Mouse (Mus musculus): ENCODE measurements around the gene Rgs10. TPM values are rescaled to one million over a fixed set of nuclear protein-coding genes. Genes with fewer than 3 reads are reported as not detected.

Rgs10 gene
- polyA plus RNA-seq, 1 experiment = 26.6 TPM

GRCm38 (mm10) chr7:128439251-128439650, 20.7 kb upstream of the Rgs10 start:
- TF ChIP-seq POLR2A (IDR thresholded peaks at IDR 0.05; ENCODE audit: low read depth, low read length) (no peak), CTCF (IDR thresholded peaks at IDR 0.05; ENCODE audit: borderline replicate concordance, insufficient read depth, low read length) (no peak)
- Histone ChIP-seq H3K4me1 (ENCODE audit: control insufficient read depth, insufficient read depth, low read length) (no peaks in the 10 kb centered on the region), H3K4me3 (ENCODE audit: insufficient read depth, low read length) (no peak overlapping the region), H3K27ac (ENCODE audit: insufficient read depth, low read length) (no peak overlapping the region)

- Histone ChIP-seq H3K27ac (ENCODE audit: insufficient read depth, low read length) (no peak overlapping the region), H3K4me3 (ENCODE audit: insufficient read depth, low read length) (no peak overlapping the region)
- TF ChIP-seq CTCF (IDR thresholded peaks at IDR 0.05; ENCODE audit: borderline replicate concordance, insufficient read depth, low read length) (no peak), POLR2A (IDR thresholded peaks at IDR 0.05; ENCODE audit: low read depth, low read length) (no peak)
Measured at GRCm38 (mm10) chr7:128438131-128438530, 19.6 kb upstream of the Rgs10 start.

GRCm38 (mm10) chr7:128433213-128433612, 14.7 kb upstream of the Rgs10 start:
- TF ChIP-seq CTCF (IDR thresholded peaks at IDR 0.05; ENCODE audit: borderline replicate concordance, insufficient read depth, low read length) (peak; percentile 25; the same call in 1 of the 2 replicates), POLR2A (IDR thresholded peaks at IDR 0.05; ENCODE audit: low read depth, low read length) (no peak)

More at GRCm38 (mm10) chr7:128438131-128438530, 19.6 kb upstream of the Rgs10 start:
- H3K4me1 ChIP-seq (ENCODE audit: control insufficient read depth, insufficient read depth, low read length) = no peaks in the 10 kb centered on the region

GRCm38 (mm10) chr7:128432574-128432973, 14.0 kb upstream of the Rgs10 start:
- H3K4me3 ChIP-seq (ENCODE audit: insufficient read depth, low read length) = no peak overlapping the region
- no peaks in the 10 kb centered on the region for H3K4me1 ChIP-seq (ENCODE audit: control insufficient read depth, insufficient read depth, low read length)
- H3K27ac ChIP-seq (ENCODE audit: insufficient read depth, low read length) = no peak overlapping the region
- no peak for TF ChIP-seq POLR2A (IDR thresholded peaks at IDR 0.05; ENCODE audit: low read depth, low read length)
- TF ChIP-seq CTCF (IDR thresholded peaks at IDR 0.05; ENCODE audit: borderline replicate concordance, insufficient read depth, low read length) = no peak

More at GRCm38 (mm10) chr7:128433213-128433612, 14.7 kb upstream of the Rgs10 start:
- Histone ChIP-seq H3K27ac (ENCODE audit: insufficient read depth, low read length) (no peak overlapping the region), H3K4me3 (ENCODE audit: insufficient read depth, low read length) (no peak overlapping the region), H3K4me1 (ENCODE audit: control insufficient read depth, insufficient read depth, low read length) (no peaks in the 10 kb centered on the region)

GRCm38 (mm10) chr7:128422491-128422890, 3.9 kb upstream of the Rgs10 start:
- no peak for TF ChIP-seq CTCF (IDR thresholded peaks at IDR 0.05; ENCODE audit: borderline replicate concordance, insufficient read depth, low read length)
- TF ChIP-seq POLR2A (IDR thresholded peaks at IDR 0.05; ENCODE audit: low read depth, low read length) = no peak
- no peaks in the 10 kb centered on the region for H3K4me1 ChIP-seq (ENCODE audit: control insufficient read depth, insufficient read depth, low read length)
- no peak overlapping the region for H3K4me3 ChIP-seq (ENCODE audit: insufficient read depth, low read length)
- no peak overlapping the region for H3K27ac ChIP-seq (ENCODE audit: insufficient read depth, low read length)

GRCm38 (mm10) chr7:128421701-128422100, 3.1 kb upstream of the Rgs10 start:
- no peak for TF ChIP-seq POLR2A (IDR thresholded peaks at IDR 0.05; ENCODE audit: low read depth, low read length)
- no peak for TF ChIP-seq CTCF (IDR thresholded peaks at IDR 0.05; ENCODE audit: borderline replicate concordance, insufficient read depth, low read length)
- no peak overlapping the region for H3K4me3 ChIP-seq (ENCODE audit: insufficient read depth, low read length)
- H3K4me1 ChIP-seq (ENCODE audit: control insufficient read depth, insufficient read depth, low read length) = peaks cover 2% of the 10 kb centered on the region; the same call in 1 of the 2 replicates
- H3K27ac ChIP-seq (ENCODE audit: insufficient read depth, low read length) = no peak overlapping the region

GRCm38 (mm10) chr7:128419690-128420089, 1.1 kb upstream of the Rgs10 start:
- Histone ChIP-seq H3K4me1 (ENCODE audit: control insufficient read depth, insufficient read depth, low read length) (peaks cover 2% of the 10 kb centered on the region; the same call in 1 of the 2 replicates), H3K4me3 (ENCODE audit: insufficient read depth, low read length) (no peak overlapping the region), H3K27ac (ENCODE audit: insufficient read depth, low read length) (no peak overlapping the region)
- no peak for TF ChIP-seq POLR2A (IDR thresholded peaks at IDR 0.05; ENCODE audit: low read depth, low read length)
- TF ChIP-seq CTCF (IDR thresholded peaks at IDR 0.05; ENCODE audit: borderline replicate concordance, insufficient read depth, low read length) = no peak

- Histone ChIP-seq H3K4me3 (ENCODE audit: insufficient read depth, low read length) (peak overlapping the region; percentile 55), H3K4me1 (ENCODE audit: control insufficient read depth, insufficient read depth, low read length) (peaks cover 2% of the 10 kb centered on the region; the same call in 1 of the 2 replicates), H3K27ac (ENCODE audit: insufficient read depth, low read length) (no peak overlapping the region)
- TF ChIP-seq CTCF (IDR thresholded peaks at IDR 0.05; ENCODE audit: borderline replicate concordance, insufficient read depth, low read length) = no peak
- TF ChIP-seq POLR2A (IDR thresholded peaks at IDR 0.05; ENCODE audit: low read depth, low read length) = no peak
Measured at GRCm38 (mm10) chr7:128417226-128417929, 1.2 kb downstream of the Rgs10 start.

GRCm38 (mm10) chr7:128416664-128417063, 1.9 kb downstream of the Rgs10 start:
- H3K27ac ChIP-seq (ENCODE audit: insufficient read depth, low read length) = no peak overlapping the region
- peaks cover 2% of the 10 kb centered on the region; the same call in 1 of the 2 replicates for H3K4me1 ChIP-seq (ENCODE audit: control insufficient read depth, insufficient read depth, low read length)
- no peak overlapping the region for H3K4me3 ChIP-seq (ENCODE audit: insufficient read depth, low read length)
- TF ChIP-seq CTCF (IDR thresholded peaks at IDR 0.05; ENCODE audit: borderline replicate concordance, insufficient read depth, low read length) = no peak
- no peak for TF ChIP-seq POLR2A (IDR thresholded peaks at IDR 0.05; ENCODE audit: low read depth, low read length)

- TF ChIP-seq POLR2A (IDR thresholded peaks at IDR 0.05; ENCODE audit: low read depth, low read length) (no peak), CTCF (IDR thresholded peaks at IDR 0.05; ENCODE audit: borderline replicate concordance, insufficient read depth, low read length) (no peak)
- H3K27ac ChIP-seq (ENCODE audit: insufficient read depth, low read length) = no peak overlapping the region
- peaks cover 4% of the 10 kb centered on the region; the same call in 1 of the 2 replicates for H3K4me1 ChIP-seq (ENCODE audit: control insufficient read depth, insufficient read depth, low read length)
- H3K4me3 ChIP-seq (ENCODE audit: insufficient read depth, low read length) = no peak overlapping the region
Measured at GRCm38 (mm10) chr7:128414433-128414832, 4.1 kb downstream of the Rgs10 start.
